Mouse (Mus musculus) neural tube, embryonic 15.5 days (tissue): Measurements from ENCODE around the gene Rad51b. TPM values are rescaled to one million over a fixed set of nuclear protein-coding genes. Genes with fewer than 3 reads are reported as not detected.

ENCODE experiments used
- ATAC-seq: fragments of 200-750 bp; cut with Nextera tagmentation; 2 replicates; pipeline ENCODE4 v1.8.0; 2017; ENCODE audit warnings: mild to moderate bottlenecking, moderate TSS enrichment, moderate library complexity; ENCODE audit not compliant: low FRiP score
- H3K27ac ChIP-seq: fragments of 300-500 bp; sonication (generic); replicated peaks from 2 replicates; pipeline ENCODE4 v1.5.1; 2015; ENCODE audit warnings: mild to moderate bottlenecking, inconsistent platforms
- H3K27me3 ChIP-seq: fragments of 300-500 bp; sonication (generic); replicated peaks from 2 replicates; pipeline ENCODE4 v1.6.1; 2015; ENCODE audit warnings: inconsistent platforms
- H3K36me3 ChIP-seq: fragments of 300-500 bp; sonication (generic); 2 replicates; pipeline ENCODE4 v1.6.1; 2015; ENCODE audit warnings: inconsistent platforms
- H3K4me1 ChIP-seq: fragments of 300-500 bp; sonication (generic); 2 replicates; pipeline ENCODE4 v1.6.1; 2015; ENCODE audit warnings: inconsistent platforms
- H3K4me2 ChIP-seq: fragments of 300-500 bp; sonication (generic); 2 replicates; pipeline ENCODE4 v1.6.1; 2015; ENCODE audit warnings: inconsistent platforms, mild to moderate bottlenecking, moderate library complexity
- H3K4me3 ChIP-seq: fragments of 300-500 bp; sonication (generic); replicated peaks from 2 replicates; pipeline ENCODE4 v1.5.1; 2015; ENCODE audit warnings: mild to moderate bottlenecking, inconsistent platforms
- H3K9ac ChIP-seq: fragments of 300-500 bp; sonication (generic); replicated peaks from 2 replicates; pipeline ENCODE4 v1.6.1; 2015; ENCODE audit warnings: mild to moderate bottlenecking, inconsistent platforms
- H3K9me3 ChIP-seq: fragments of 300-500 bp; sonication (generic); replicated peaks from 2 replicates; pipeline ENCODE4 v1.6.1; 2016; ENCODE audit warnings: inconsistent platforms
- WGBS: fragments of 180-500 bp; shearing (Covaris S2); methylation state at CpG from one replicate; pipeline ENCODE4 v1.1.7; 2015; ENCODE audit warnings: mixed read lengths; 5-methylcytosine and 5-hydroxymethylcytosine counted together
- polyA plus RNA-seq: library from polyadenylated mRNA; unstranded; fragments of >200 nt; fragmentation: Nextera tagmentation; extraction: Ambion mirVana; gene quantifications from 2 replicates; pipeline ENCODE4 v1.2.1, GENCODE M21; 2015

Gene Rad51b
- polyA plus RNA-seq, 1 experiment from 2014 or later = 1.4 TPM

GRCm38 (mm10) chr12:79522374-79522773, 225.3 kb downstream of the Rad51b start:
- no peak for ATAC-seq
- Histone ChIP-seq H3K9ac (no peak overlapping the region), H3K27ac (no peak overlapping the region), H3K9me3 (no peaks in the 10 kb centered on the region), H3K4me1 (no peaks in the 10 kb centered on the region; the same call in 1 of the 2 replicates), H3K4me2 (no peak overlapping the region), H3K4me3 (no peak overlapping the region), H3K36me3 (no peaks in the 10 kb centered on the region), H3K27me3 (no peaks in the 10 kb centered on the region)
- WGBS = 27% methylated on average over 1 of the region's 1 CpGs

GRCm38 (mm10) chr12:79524941-79525871, 228.1 kb downstream of the Rad51b start:
- 65% methylated on average over 14 of the region's 14 CpGs for WGBS
- H3K4me1 ChIP-seq = no peaks in the 10 kb centered on the region; the same call in 1 of the 2 replicates
- no peak for ATAC-seq
- no peaks in the 10 kb centered on the region for H3K36me3 ChIP-seq
- no peak overlapping the region for H3K9ac ChIP-seq
- H3K4me2 ChIP-seq = no peak overlapping the region
- no peak overlapping the region for H3K4me3 ChIP-seq
- no peaks in the 10 kb centered on the region for H3K9me3 ChIP-seq
- no peaks in the 10 kb centered on the region for H3K27me3 ChIP-seq
- H3K27ac ChIP-seq = no peak overlapping the region

DNA sequence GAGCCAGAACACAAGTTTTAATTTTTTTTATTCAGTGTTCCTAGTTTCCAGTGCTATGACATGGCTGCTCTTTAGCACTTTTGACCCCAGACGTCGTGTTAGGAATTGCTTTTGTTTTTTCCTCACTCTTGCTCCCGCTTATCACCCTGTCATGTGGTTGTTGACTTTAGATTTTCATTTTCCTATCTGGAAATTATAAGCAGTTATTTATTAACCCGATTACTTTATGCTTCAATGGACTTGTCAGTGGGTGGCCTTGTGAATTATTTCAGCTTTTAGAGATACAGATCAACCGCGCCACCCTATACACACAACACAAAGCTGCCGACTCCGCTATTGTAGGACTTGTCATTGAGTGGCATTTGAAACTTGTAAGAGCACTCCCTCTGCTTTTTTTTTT, 228.8 kb downstream of the Rad51b start:
- H3K27me3 ChIP-seq = no peaks in the 10 kb centered on the region
- no peaks in the 10 kb centered on the region; the same call in 1 of the 2 replicates for H3K4me1 ChIP-seq
- 33% methylated on average over 8 of the region's 8 CpGs for WGBS
- no peak for ATAC-seq
- H3K36me3 ChIP-seq = no peaks in the 10 kb centered on the region
- H3K9ac ChIP-seq = no peak overlapping the region
- no peak overlapping the region for H3K27ac ChIP-seq
- H3K4me2 ChIP-seq = no peak overlapping the region
- H3K9me3 ChIP-seq = no peaks in the 10 kb centered on the region
- no peak overlapping the region for H3K4me3 ChIP-seq

GRCm38 (mm10) chr12:79527222-79527621, 230.1 kb downstream of the Rad51b start:
- 85% methylated on average over 3 of the region's 3 CpGs for WGBS
- no peak for ATAC-seq

GRCm38 (mm10) chr12:79530275-79530902, 233.3 kb downstream of the Rad51b start:
- no peaks in the 10 kb centered on the region for H3K27me3 ChIP-seq
- no peak overlapping the region for H3K27ac ChIP-seq
- no peak overlapping the region for H3K9ac ChIP-seq
- WGBS = 55% methylated on average over 10 of the region's 10 CpGs
- no peaks in the 10 kb centered on the region for H3K36me3 ChIP-seq
- ATAC-seq = no peak
- no peak overlapping the region for H3K4me2 ChIP-seq
- no peak overlapping the region for H3K4me3 ChIP-seq
- H3K9me3 ChIP-seq = no peaks in the 10 kb centered on the region
- H3K4me1 ChIP-seq = 0 out of 2 replicates have a peak, but pooled peaks cover 5% of the 10 kb centered on the region

More at GRCm38 (mm10) chr12:79527222-79527621, 230.1 kb downstream of the Rad51b start:
- Histone ChIP-seq H3K4me3 (no peak overlapping the region), H3K4me1 (peaks cover 5% of the 10 kb centered on the region; the same call in 1 of the 2 replicates), H3K27ac (no peak overlapping the region), H3K9ac (no peak overlapping the region), H3K27me3 (no peaks in the 10 kb centered on the region), H3K36me3 (no peaks in the 10 kb centered on the region), H3K4me2 (no peak overlapping the region), H3K9me3 (no peaks in the 10 kb centered on the region)

GRCm38 (mm10) chr12:79531809-79532798, 235.0 kb downstream of the Rad51b start:
- H3K36me3 ChIP-seq = no peaks in the 10 kb centered on the region
- no peaks in the 10 kb centered on the region for H3K9me3 ChIP-seq
- H3K4me1 ChIP-seq = 0 out of 2 replicates have a peak, but pooled peaks cover 5% of the 10 kb centered on the region
- H3K27ac ChIP-seq = no peak overlapping the region
- no peak overlapping the region for H3K4me3 ChIP-seq
- H3K9ac ChIP-seq = no peak overlapping the region
- no peak overlapping the region for H3K4me2 ChIP-seq
- WGBS = 67% methylated on average over 5 of the region's 5 CpGs
- no peak for ATAC-seq
- no peaks in the 10 kb centered on the region for H3K27me3 ChIP-seq

- H3K27ac ChIP-seq = no peak overlapping the region
- H3K4me2 ChIP-seq = no peak overlapping the region
- no peaks in the 10 kb centered on the region for H3K9me3 ChIP-seq
- no peak overlapping the region for H3K4me3 ChIP-seq
- H3K9ac ChIP-seq = no peak overlapping the region
- 0 out of 2 replicates have a peak, but pooled peaks cover 5% of the 10 kb centered on the region for H3K4me1 ChIP-seq
- H3K27me3 ChIP-seq = no peaks in the 10 kb centered on the region
- 78% methylated on average over 1 of the region's 1 CpGs for WGBS
- H3K36me3 ChIP-seq = no peaks in the 10 kb centered on the region
- no peak for ATAC-seq
These were observed 237.7 kb downstream of the Rad51b start for GRCm38 (mm10) chr12:79534778-79535177.

DNA sequence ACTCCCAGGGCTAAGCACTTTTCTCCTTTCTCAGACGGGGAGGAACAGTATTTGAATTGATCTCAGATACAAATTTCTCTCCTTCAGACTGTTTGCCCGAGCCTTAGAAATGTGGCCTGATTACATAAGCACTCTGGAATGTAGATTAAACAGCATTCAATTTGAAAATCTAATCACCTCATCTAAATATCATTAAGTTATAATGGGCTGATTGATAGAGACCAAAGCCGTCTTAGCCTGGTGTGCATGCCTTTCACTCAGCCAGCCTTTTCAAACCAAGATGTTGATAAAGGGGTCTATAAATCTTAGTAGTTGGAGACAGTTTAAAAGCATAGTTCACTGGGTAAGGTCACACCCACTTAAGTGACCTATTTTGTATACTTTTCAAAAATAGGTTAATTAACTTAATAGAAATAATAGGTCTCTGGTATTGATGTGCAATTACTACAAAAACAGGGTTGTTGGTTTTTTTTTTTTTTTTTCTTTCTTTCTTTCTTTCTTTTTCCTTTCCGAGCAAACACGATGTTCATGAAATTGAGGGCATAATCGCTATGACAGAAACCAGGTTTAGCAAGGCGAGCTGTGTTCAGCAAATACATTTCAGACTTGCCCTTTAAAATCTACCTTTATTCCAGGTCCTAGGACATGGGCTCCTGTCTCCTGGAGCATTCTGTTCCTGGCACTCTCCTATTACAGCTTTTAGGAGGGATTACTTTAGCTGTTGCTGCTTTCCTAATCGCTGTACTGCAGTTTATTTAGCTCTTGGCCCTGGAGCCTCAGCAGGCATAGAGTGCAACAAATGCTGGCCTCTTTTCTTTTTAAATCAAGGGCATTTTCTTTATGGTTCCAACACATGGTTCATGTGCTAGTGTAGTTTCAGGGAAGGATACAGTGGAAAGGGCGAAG, 238.7 kb downstream of the Rad51b start:
- WGBS = 26% methylated on average over 9 of the region's 9 CpGs
- Histone ChIP-seq H3K4me2 (no peak overlapping the region), H3K9me3 (no peaks in the 10 kb centered on the region), H3K27me3 (no peaks in the 10 kb centered on the region), H3K36me3 (no peaks in the 10 kb centered on the region), H3K9ac (no peak overlapping the region), H3K4me1 (0 out of 2 replicates have a peak, but pooled peaks cover 5% of the 10 kb centered on the region), H3K4me3 (no peak overlapping the region), H3K27ac (no peak overlapping the region)
- ATAC-seq = no peak

- Histone ChIP-seq H3K27me3 (no peaks in the 10 kb centered on the region), H3K4me1 (no peaks in the 10 kb centered on the region), H3K4me3 (no peak overlapping the region), H3K27ac (no peak overlapping the region), H3K9ac (no peak overlapping the region), H3K9me3 (no peaks in the 10 kb centered on the region), H3K36me3 (no peaks in the 10 kb centered on the region), H3K4me2 (no peak overlapping the region)
- no peak for ATAC-seq
- WGBS = 65% methylated on average over 5 of the region's 5 CpGs
These were observed 243.1 kb downstream of the Rad51b start for GRCm38 (mm10) chr12:79540176-79540575.

DNA sequence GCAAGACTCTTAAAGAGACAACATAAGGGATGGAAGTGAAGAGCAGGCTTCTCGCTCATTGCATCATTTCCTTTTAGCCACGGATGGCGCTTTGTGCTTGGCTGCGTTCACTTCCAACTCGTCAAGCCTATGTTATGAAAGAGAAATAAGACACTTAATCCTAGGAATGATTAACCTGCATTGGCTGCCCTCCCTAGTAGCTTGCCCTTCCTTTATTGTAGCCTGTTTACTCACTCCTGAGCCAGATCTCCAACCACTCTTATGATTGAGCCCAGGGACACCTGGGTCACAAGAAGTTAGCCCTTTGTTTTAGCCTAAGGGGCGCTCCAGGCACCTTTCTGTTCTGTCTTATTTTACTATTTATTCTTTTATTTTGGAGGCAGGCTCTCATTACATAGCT, 244.5 kb downstream of the Rad51b start:
- H3K9ac ChIP-seq = no peak overlapping the region
- 84% methylated on average over 6 of the region's 6 CpGs for WGBS
- H3K27me3 ChIP-seq = no peaks in the 10 kb centered on the region
- H3K4me1 ChIP-seq = no peaks in the 10 kb centered on the region
- H3K36me3 ChIP-seq = no peaks in the 10 kb centered on the region
- no peaks in the 10 kb centered on the region for H3K9me3 ChIP-seq
- no peak overlapping the region for H3K4me3 ChIP-seq
- ATAC-seq = no peak
- H3K4me2 ChIP-seq = no peak overlapping the region
- no peak overlapping the region for H3K27ac ChIP-seq
